Mouse (Mus musculus): ENCODE results near the gene Itgb3.

The Itgb3 gene

GRCm38 (mm10) chr11:104661531-104662205 is 53.9 kb downstream of the Itgb3 start:
- DNase-seq, result peak; percentile 35 to 52

DNA sequence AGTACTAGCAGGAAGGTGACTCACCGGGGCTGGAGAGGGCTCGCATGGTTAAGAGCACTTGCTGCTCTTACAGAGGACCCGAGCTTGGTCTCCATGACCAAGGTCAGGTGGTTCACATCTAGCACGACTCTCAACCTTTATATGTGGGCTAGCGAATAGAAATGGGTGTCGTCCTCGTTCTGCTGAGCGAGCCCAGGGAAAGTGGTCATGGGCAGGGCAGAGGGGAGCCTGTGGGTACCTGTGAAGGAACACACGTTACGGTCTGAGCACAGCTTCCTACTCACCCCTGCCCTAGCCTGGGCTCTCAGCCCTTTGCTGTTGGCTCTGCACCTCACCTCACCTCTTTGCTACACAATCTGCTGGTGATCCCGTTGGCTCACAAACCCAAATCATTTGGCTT is 54.8 kb downstream of the Itgb3 start:
- DNase-seq, result no peak

GRCm38 (mm10) chr11:104663241-104663877 is 55.6 kb downstream of the Itgb3 start:
- DNase-seq, result no peak

DNA sequence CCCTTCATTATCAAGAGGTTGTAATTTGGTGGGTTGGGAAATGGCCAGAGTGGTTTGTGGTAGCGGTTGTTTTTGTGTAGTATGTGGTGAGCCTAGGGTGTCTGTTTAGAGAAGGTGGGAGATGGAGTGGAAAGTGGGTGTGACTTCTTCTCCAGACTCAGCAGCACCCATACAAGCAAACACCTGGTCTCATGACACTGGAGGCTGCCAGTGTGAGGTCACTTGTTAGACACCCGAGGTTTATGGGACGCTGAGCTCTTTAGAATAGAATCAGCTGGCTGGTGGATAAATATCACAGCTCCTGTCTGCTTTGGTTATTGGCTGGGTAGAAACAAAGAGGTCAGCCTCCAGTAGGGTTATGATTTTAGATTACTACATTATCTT is 56.1 kb downstream of the Itgb3 start:
- no peak for DNase-seq

- DNase-seq, result no peak
These were observed 56.6 kb downstream of the Itgb3 start for GRCm38 (mm10) chr11:104664441-104664840.

DNA sequence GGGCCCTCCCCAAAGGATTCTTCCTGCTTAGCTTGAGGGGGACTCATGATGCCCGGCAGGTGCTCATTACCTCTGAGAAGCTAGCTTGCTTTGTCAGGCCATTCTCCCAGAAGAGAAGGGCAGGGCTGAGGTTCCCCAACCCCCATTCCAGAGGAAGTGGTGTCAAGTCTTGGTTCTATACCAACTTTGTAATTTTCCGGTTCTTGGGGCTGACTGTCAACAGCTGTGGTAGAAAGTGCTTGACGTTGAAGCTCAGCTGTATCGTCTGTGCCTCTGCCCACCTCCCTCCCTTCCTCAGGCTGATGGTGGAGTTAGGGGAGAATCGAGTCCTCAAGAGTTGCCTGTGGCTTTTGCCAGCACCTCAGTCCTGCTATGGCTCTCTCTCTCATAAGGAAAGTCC is 59.6 kb downstream of the Itgb3 start:
- DNase-seq, result no peak

GRCm38 (mm10) chr11:104673412-104673811 is 65.6 kb downstream of the Itgb3 start:
- DNase-seq, result no peak

- no peak for DNase-seq
These were observed 67.0 kb downstream of the Itgb3 start for GRCm38 (mm10) chr11:104674768-104675167.

- DNase-seq, result peak in 1 of 2 experiments; percentile 37
These were observed 77.7 kb downstream of the Itgb3 start, which contains the start of gene Gm11639 for GRCm38 (mm10) chr11:104685548-104685947. Gene Gm11639 (plus strand): TSS chr11:104685707.

DNA sequence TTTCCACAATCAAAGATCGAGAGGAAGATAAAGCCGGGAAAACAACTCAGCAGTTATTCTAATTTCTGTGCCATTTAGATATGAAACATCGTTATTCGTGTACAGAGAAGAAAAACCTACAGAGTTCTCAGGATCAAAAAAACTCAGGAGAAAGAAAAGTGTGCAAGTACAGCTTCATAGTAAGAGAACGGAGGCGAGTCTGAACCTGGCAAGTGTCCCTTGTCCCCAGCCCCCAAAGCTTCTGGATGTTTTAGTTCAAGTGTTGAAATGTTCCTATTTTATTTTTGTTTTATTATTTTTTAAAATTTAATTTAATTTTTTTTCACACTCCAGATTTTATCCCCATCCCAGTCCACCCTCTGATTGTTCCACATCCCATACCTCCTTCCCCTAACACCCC is 85.4 kb downstream of the Itgb3 start:
- DNase-seq, result no peak

GRCm38 (mm10) chr11:104704097-104704496 is 96.3 kb downstream of the Itgb3 start:
- no peak for DNase-seq

DNA sequence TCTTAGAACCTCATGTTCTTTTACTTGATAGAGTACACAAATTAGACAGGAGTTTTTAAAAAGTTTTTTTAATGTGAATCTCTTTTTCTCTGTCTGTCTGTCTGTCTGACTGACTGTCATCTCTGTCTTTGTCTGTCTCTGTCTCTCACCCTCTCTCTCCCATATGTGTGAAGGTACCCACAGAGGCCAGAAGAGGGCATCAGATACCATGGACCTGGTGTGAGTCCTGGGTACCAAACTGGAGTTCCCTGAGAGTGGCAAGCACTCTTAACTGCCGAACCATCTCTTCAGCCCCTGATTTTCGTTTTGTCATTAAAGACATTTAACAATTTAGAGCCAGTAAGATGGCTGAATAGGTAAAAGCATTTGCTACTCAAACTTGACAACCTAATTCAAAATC is 99.3 kb downstream of the Itgb3 start:
- DNase-seq, result no peak

Measured in cerebellum, postnatal 14 days (tissue).